Mouse (Mus musculus): ENCODE measurements around the gene Gimap1.

The Gimap1 gene
- long read RNA-seq, experiment 1, transcript Gimap1-201 (3 exons, 1,493 nt), result major isoform, 7 of 19 reads
- long read RNA-seq, experiment 1, partial matches to known transcripts, result 0 of 19 reads
- long read RNA-seq, experiment 1, other reads (novel, unspliced or antisense), result 8 of 19 reads
- long read RNA-seq, experiment 2, transcript Gimap1-201 (3 exons, 1,493 nt), result major isoform, 14 of 20 reads
- long read RNA-seq, experiment 2, partial matches to known transcripts, result 0 of 20 reads
- long read RNA-seq, experiment 2, other reads (novel, unspliced or antisense), result 2 of 20 reads

DNA sequence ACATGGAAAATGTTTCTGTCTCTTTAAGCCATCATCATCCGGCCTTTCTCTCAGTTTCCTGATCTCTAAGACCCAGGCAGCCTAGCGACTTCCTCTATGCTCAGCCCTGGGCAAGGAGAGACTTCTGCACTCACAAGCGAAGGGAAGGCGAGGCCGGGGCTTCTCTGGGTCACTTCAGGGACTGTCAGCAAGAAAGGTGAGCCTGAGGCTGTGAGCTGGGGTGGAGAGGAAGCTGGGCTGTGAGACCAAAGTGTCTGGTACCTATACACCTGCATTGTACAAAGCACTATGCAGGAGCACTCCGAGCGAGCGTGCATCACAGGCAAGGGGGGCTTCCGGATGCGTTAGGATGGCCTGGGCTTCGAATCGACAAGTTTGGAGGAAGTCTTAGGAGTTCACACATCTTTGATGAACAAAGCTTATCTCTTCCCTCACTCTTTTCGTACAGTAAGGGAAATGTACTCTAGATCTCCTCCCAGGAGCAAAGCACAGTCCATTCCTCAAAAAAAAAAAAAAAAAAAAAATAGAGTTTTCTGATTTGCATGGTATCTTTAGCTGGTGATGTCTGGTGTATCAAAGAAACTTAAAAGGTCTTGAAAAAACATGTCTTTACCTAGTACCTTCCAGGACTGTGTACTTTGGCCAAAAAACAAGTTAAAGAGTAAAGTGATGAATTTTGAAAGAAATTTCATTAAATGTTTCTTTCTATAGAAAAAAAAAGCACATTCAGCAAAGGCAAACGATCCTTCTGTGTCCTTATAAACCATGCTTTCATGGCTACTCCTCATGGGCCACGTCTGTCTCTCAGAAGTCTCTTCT, at the start of gene Gimap1:
Gene Gimap1, plus strand, starts transcription at position 94 of the 819 bp plus-strand sequence.
- intact Hi-C loops (cut with DNase I), result no loop called here

DNA sequence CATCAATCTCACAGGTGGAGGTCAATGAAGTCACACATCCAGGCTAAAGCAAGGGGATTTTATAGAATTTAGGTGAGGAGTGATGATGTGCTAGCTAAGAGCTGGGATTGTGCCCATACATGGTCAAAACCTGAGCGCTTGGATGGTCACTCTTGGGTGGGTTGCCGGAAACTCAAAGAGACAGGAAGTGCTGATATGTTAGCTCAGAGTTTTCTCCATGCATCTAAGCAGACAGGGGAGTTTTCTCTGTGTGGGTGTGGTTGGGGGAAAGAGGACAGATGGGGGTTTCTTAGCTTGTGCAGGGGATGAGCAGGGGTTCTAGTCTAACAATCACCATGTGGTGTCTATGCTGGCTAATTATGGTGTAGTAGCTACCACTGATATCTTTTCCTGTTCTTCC, 49.5 kb upstream of the Gimap1 start:
- intact Hi-C loops (cut with DNase I), result no loop called here

DNA sequence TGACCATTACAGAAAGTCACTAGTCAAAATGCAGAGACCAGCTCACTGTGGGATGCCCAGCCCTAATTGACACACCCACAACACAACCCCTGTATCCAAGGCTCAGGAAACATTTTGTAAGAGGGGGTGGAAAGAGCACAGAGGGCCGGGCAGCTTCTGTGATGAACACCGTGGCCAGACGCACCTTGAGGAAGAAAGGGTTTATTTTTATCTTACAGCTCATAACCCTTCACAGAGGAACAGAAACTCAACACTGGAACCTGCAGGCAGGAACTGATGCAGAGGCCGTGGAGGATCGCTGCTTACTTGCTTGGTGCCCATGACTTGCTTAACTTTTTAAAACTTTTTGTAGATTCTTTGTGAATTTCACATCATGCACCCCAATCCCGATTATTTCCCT, 45.9 kb upstream of the Gimap1 start:
- intact Hi-C loops (cut with DNase I), result no loop called here

DNA sequence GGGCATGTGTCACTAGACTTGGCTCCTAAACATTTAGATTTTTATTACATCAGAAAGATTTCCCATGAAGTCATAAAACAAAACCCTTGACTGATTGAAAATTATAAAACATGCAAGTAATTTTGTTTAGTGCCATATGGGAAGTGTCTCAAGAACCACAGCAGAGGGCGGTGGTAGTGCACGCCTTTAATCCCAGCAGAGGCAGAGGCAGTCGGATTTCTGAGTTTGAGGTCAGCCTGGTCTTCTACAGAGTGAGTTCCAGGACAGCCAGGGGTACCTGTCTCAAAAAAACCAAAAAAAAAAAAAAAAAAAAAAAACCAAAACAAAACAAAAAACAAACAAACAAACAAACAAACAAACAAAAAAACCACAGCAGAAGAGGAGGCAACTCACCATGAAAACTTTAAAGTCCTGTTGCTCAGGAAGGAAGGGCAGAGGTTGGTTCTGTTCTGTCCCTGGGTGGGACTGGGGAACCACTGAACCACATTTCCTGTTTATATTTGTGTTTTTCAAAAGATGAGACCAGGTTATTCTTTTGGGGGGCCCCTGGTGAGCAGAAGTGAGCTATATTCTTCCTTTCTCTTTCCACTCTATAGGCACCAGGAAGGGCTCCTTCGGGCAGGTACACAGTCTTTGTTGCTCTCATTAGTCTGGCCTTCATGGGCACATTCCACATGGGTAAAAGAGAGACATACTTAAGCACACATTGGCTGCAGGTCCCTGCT, 41.9 kb upstream of the Gimap1 start:
- intact Hi-C loops (cut with DNase I), result no loop called here

- intact Hi-C loops (cut with DNase I), result no loop called here
Measured at GRCm38 (mm10) chr6:48697555-48697930, 41.3 kb upstream of the Gimap1 start.

GRCm38 (mm10) chr6:48698066-48698856, 40.6 kb upstream of the Gimap1 start:
- intact Hi-C loops (cut with DNase I), result no loop called here

DNA sequence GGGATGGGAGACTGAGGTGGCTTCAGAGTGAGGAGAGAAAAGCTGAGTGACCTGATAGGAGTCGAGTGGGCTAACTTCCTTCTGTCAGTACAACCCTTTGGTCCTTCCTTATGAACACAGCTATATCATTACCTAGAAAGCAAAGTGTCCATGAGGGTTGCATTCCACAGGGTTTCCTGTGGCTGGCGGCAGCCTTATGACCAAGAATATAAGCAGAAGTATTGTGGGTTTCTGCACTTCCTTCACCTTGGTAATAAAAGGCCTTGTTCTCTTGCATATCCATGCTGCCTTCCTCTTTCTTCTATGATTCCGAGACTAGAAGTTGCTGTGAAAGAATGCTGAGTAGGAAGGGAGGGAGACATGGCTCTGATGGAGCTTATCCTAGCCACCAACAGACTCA, 40.0 kb upstream of the Gimap1 start:
- intact Hi-C loops (cut with DNase I), result no loop called here

DNA sequence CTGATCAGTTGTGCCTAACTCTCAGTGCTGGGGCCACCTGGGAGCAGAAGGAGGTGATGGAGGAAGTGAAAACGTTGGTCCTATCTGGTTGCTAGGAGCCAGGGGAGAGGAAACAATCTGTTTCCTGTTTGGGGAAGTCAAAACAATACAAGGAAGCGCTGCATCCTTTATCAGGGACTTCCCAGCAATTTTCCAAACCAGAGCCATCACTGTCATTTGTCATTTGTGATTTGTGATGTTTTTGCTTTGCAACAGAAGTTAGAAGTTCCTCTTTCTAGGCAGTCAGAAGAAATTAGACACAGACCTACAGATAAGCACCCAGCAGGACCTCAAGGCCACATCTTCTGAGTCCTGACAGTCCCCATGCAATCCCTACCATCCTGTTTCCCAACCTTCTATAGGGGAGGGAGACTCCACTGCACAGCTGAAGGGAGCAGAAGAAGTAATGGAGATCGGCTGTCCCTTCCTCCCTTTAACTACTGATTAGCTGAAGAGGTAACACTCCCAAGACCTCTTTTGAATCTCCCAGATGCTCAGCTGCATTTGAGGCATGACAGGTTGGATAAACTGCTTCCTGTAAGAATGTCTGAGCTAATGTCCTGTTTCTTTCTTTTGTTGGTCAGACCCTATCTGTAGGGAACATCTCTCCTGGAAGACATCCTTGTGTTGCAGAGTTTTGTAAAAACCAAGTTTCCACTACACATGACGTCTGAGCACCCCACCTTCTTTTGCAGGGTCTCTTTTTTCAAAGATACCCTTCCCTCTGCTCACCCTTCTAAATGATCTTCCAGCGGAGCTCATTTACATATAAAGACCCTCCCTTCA, 38.4 kb upstream of the Gimap1 start:
- intact Hi-C loops (cut with DNase I), result no loop called here

- intact Hi-C loops (cut with DNase I), result no loop called here
Measured at GRCm38 (mm10) chr6:48702146-48702545, 36.7 kb upstream of the Gimap1 start.

DNA sequence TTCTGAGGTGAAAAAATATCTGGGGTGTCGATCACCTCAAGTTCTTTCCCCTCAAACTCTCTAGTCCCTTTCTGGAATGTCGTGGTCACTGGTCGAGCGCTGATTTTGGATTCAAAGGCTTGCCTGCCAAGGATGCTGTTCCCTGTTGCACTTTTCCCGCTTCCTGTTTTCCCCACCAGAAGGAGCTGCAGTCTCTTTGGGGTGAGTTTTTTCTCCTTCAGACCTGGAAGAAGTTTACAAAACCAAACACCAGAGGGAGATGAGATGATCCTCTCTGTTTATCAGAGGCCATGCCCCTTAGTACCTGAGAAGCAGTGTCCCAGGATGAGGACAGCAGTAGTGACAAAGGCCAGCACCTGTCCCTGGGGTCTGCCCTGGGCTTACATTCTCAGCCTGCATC, 36.3 kb upstream of the Gimap1 start:
- intact Hi-C loops (cut with DNase I), result no loop called here

- intact Hi-C loops (cut with DNase I), result no loop called here
Measured at GRCm38 (mm10) chr6:48704146-48704545, 34.7 kb upstream of the Gimap1 start.

GRCm38 (mm10) chr6:48706130-48706529, 32.7 kb upstream of the Gimap1 start:
- intact Hi-C loops (cut with DNase I), result no loop called here

DNA sequence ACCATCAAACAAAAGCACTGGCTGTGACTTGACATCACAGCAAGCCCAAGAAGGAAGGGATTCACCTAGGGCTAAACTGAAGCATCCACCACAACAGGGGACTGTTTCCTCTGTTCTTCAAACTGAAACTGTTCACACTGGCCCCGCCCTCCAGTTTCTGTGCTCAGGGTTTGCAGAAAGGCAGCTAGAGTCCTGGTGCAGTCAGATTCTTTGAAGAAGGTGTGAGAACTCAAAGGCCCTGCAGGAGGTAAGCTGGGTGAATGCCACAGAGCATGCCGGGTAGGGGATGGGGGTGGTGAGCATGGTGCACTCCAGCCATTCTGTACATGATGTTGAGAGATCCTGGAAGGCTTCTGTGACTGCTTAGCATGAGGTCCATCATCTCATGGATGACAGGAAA, 20.4 kb upstream of the Gimap1 start, which contains the start of the genes Gm28053 and Gimap7:
Gene Gm28053, plus strand, starts transcription at position 153 of the 400 bp plus-strand sequence.
Gene Gimap7, plus strand, starts transcription at position 167 of the 400 bp plus-strand sequence.
- intact Hi-C loops (cut with DNase I), result no loop called here

GRCm38 (mm10) chr6:48720326-48720725, 18.5 kb upstream of the Gimap1 start:
- intact Hi-C loops (cut with DNase I), result no loop called here

- intact Hi-C loops (cut with DNase I), result no loop called here
Measured at GRCm38 (mm10) chr6:48723468-48723867, 15.4 kb upstream of the Gimap1 start.

- intact Hi-C loops (cut with DNase I), result no loop called here
Measured at GRCm38 (mm10) chr6:48725476-48725875, 13.4 kb upstream of the Gimap1 start.

DNA sequence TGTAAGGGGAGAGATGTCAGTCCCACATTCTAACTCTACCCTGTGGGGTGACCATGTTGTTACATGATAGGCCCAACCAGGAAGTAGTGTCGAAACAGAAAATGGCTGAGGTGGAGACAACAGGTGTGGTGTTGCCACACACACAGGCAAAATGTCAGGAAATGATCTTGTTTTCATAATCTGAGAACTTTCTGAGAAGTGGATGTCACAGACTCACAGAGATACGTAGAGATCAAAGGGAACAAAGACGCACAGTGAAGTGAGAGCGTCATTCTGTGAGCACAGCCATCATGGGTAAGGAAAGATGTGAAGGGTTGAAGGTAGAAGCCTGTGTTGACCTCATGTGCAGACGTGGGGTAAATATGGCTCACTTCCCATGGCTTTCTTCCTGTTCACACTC, 11.1 kb upstream of the Gimap1 start:
- intact Hi-C loops (cut with DNase I), result no loop called here

DNA sequence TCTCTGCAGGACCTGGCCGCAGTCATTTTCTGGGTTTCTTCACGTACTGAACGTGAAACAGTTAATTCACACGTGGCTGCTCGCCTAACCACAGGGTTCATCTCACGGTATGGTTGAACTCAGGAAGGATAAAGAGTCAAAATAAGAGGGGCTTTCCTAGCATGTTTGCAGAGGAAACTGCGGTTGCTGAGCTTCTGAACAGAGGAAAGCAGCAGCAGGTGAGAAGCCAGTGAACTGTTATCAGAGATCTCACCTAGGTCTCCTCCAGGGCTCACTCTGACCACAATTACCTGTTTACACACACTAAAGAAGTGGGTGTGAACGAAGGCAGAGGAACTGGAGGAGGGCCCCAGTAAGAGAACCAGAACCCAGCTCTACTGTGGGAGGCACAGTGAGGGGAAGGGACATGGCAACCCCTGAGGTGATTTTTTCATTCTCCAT, 6.0 kb upstream of the Gimap1 start:
- intact Hi-C loops (cut with DNase I), result no loop called here

- intact Hi-C loops (cut with DNase I), result no loop called here
Measured at GRCm38 (mm10) chr6:48733660-48734059, 5.2 kb upstream of the Gimap1 start.

GRCm38 (mm10) chr6:48737053-48737452, 1.8 kb upstream of the Gimap1 start:
- intact Hi-C loops (cut with DNase I), result no loop called here

Measured in adrenal gland (tissue).